Mouse (Mus musculus): ENCODE data around the gene Tmem164. TPM values are rescaled to one million over a fixed set of nuclear protein-coding genes. Genes with fewer than 3 reads are reported as not detected.
A peak's percentile ranks its signal among the peaks of the same experiment; 100 is the strongest.

Tmem164 gene
- total and polyA plus RNA-seq, 3 experiments, result 14.3 to 27.2 (median 16.3) TPM

DNA sequence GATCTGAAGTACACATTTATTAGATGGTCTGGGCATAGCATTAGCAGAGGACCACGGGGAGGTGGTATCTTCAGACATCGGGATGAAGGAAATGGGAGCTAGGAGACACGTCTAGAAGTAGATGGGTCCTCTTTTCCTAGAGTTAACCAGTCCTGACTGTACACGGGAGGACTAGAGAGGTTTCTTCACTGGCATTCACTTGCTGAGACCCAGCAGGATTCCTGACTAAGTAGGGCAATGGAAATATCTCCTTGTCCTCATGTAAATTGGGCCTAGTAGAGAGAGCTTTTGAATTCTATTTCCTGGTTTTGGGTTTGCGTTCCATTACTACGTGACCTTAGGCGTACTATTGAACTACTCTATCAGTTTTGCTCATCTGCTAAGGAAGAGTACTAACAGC lies 13.1 kb downstream of the Tmem164 start:
- intact Hi-C loops (cut with DNase I), result no loop called here
- Histone ChIP-seq H3K27me3 (ENCODE audit: control insufficient read depth, insufficient read depth, low read length) (no peaks in the 10 kb centered on the region), H3K27ac (no peak overlapping the region), H3K36me3 (ENCODE audit: control insufficient read depth, insufficient read depth, low read length) (no peaks in the 10 kb centered on the region), H3K4me1 (ENCODE audit: control insufficient read depth, insufficient read depth, low read length) (no peaks in the 10 kb centered on the region), H3K4me3 (no peak overlapping the region), H3K9ac (ENCODE audit: low read depth, low read length) (no peak overlapping the region), H3K79me2 (replicated peaks; ENCODE audit: control insufficient read depth, insufficient read depth, low read length) (no peaks in the 10 kb centered on the region)
- DNase-seq, result no peak
- no peak for TF ChIP-seq EP300 (IDR thresholded peaks at IDR 0.05; ENCODE audit: insufficient read depth, low read depth, low read length)
- TF ChIP-seq CTCF (IDR thresholded peaks at IDR 0.05), result no peak
- no peak for TF ChIP-seq POLR2A (IDR thresholded peaks at IDR 0.05; ENCODE audit: insufficient read depth, low read depth, low read length)
- WGBS, result 85% methylated on average over 7 of the region's 7 CpGs

DNA sequence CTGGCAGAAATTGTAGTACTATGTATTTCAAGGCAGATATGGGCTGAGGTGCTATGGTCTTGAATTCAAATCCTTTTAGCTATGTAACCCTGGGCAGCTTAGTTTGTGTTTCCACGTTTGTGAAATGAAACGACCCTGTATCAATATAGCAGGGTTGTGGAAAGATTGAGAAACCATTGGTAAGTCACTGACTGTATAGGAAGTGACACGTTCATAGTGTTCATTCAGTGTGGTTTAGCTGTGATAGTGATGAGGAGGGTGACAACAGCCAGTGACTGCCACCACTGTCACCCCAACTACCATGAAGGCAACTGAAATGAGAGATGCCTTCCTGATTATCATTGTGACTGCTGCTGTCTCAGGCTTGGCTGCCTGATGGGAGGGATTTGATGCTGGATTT lies 13.7 kb downstream of the Tmem164 start:
- H3K4me1 ChIP-seq (ENCODE audit: control insufficient read depth, insufficient read depth, low read length), result no peaks in the 10 kb centered on the region
- no peaks in the 10 kb centered on the region for H3K27me3 ChIP-seq (ENCODE audit: control insufficient read depth, insufficient read depth, low read length)
- DNase-seq, result no peak
- no peaks in the 10 kb centered on the region for H3K36me3 ChIP-seq (ENCODE audit: control insufficient read depth, insufficient read depth, low read length)
- no peak overlapping the region for H3K4me3 ChIP-seq
- no peak for TF ChIP-seq EP300 (IDR thresholded peaks at IDR 0.05; ENCODE audit: insufficient read depth, low read depth, low read length)
- no peak for TF ChIP-seq POLR2A (IDR thresholded peaks at IDR 0.05; ENCODE audit: insufficient read depth, low read depth, low read length)
- TF ChIP-seq CTCF (IDR thresholded peaks at IDR 0.05), result no peak
- intact Hi-C loops (cut with DNase I), result no loop called here
- H3K79me2 ChIP-seq (replicated peaks; ENCODE audit: control insufficient read depth, insufficient read depth, low read length), result no peaks in the 10 kb centered on the region
- no peak overlapping the region for H3K27ac ChIP-seq
- 60% methylated on average over 3 of the region's 3 CpGs for WGBS
- H3K9ac ChIP-seq (ENCODE audit: low read depth, low read length), result no peak overlapping the region

DNA sequence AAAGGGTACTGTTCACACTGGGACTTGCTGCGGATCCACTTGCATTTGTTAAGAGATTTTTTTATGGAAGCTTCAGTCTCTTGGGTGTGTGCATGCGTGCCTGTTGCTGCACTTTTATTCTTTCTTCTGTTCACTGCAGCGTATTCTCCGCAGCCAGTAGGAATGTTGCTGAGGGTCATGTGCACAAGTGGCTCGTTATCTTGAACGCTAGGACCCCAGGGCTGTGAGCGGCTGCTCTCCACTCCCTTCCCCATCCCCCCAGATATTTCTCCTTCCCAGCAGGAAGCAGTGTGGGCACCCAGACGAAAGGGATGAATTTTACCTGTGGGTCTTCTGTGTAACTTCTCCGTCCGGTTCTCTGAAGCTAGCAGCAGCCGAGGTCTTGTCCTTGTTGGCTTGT lies 15.6 kb downstream of the Tmem164 start:
- H3K27ac ChIP-seq, result no peak overlapping the region
- no peaks in the 10 kb centered on the region; the same call in 1 of the 2 replicates for H3K36me3 ChIP-seq (ENCODE audit: control insufficient read depth, insufficient read depth, low read length)
- no peak for DNase-seq
- intact Hi-C loops (cut with DNase I), result no loop called here
- H3K4me1 ChIP-seq (ENCODE audit: control insufficient read depth, insufficient read depth, low read length), result no peaks in the 10 kb centered on the region; the same call in 1 of the 2 replicates
- no peak for TF ChIP-seq POLR2A (IDR thresholded peaks at IDR 0.05; ENCODE audit: insufficient read depth, low read depth, low read length)
- TF ChIP-seq EP300 (IDR thresholded peaks at IDR 0.05; ENCODE audit: insufficient read depth, low read depth, low read length), result no peak
- no peak for TF ChIP-seq CTCF (IDR thresholded peaks at IDR 0.05)
- no peaks in the 10 kb centered on the region for H3K79me2 ChIP-seq (replicated peaks; ENCODE audit: control insufficient read depth, insufficient read depth, low read length)
- H3K27me3 ChIP-seq (ENCODE audit: control insufficient read depth, insufficient read depth, low read length), result no peaks in the 10 kb centered on the region
- H3K9ac ChIP-seq (ENCODE audit: low read depth, low read length), result no peak overlapping the region
- 83% methylated on average over 11 of the region's 11 CpGs for WGBS
- no peak overlapping the region for H3K4me3 ChIP-seq

DNA sequence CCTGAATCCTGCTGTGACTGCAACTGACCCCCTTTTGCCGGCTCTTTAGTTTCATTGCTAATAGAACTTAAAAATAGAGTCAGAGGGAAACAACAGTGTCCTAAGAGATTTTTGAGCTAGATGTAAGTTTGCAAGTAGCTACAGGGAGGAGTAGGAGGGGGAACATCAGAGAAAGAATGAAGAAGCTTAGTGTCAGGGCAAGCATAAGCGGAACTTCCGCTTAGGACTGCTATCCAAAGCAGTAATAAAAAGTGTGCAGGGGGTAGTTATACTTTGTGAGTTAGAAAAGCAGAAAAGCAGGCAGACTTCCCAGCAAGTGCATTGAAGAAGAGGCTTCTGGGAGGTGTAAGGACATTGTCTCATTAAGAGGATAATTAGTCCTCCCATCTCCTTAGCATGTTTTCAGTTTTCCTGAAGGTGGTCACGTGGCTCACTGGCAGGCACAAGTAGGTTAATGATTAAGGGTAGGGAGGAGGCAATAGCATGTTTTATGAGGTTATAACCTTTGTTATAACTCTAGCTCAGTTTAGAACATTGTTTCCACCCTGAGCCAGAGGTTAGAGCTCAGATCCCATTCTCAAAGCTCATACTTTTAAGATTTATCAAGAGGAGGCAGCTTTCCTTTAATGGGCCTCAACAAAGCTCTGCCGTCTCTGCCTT lies 16.5 kb downstream of the Tmem164 start:
- H3K27ac ChIP-seq, result no peak overlapping the region
- peaks cover 2% of the 10 kb centered on the region for H3K4me1 ChIP-seq (ENCODE audit: control insufficient read depth, insufficient read depth, low read length)
- intact Hi-C loops (cut with DNase I), result no loop called here
- H3K4me3 ChIP-seq, result no peak overlapping the region
- H3K27me3 ChIP-seq (ENCODE audit: control insufficient read depth, insufficient read depth, low read length), result no peaks in the 10 kb centered on the region
- 72% methylated on average over 5 of the region's 5 CpGs for WGBS
- DNase-seq, result no peak
- no peak for TF ChIP-seq CTCF (IDR thresholded peaks at IDR 0.05)
- TF ChIP-seq POLR2A (IDR thresholded peaks at IDR 0.05; ENCODE audit: insufficient read depth, low read depth, low read length), result no peak
- TF ChIP-seq EP300 (IDR thresholded peaks at IDR 0.05; ENCODE audit: insufficient read depth, low read depth, low read length), result no peak
- H3K79me2 ChIP-seq (replicated peaks; ENCODE audit: control insufficient read depth, insufficient read depth, low read length), result no peaks in the 10 kb centered on the region
- H3K9ac ChIP-seq (ENCODE audit: low read depth, low read length), result no peak overlapping the region
- peaks cover 2% of the 10 kb centered on the region for H3K36me3 ChIP-seq (ENCODE audit: control insufficient read depth, insufficient read depth, low read length)

DNA sequence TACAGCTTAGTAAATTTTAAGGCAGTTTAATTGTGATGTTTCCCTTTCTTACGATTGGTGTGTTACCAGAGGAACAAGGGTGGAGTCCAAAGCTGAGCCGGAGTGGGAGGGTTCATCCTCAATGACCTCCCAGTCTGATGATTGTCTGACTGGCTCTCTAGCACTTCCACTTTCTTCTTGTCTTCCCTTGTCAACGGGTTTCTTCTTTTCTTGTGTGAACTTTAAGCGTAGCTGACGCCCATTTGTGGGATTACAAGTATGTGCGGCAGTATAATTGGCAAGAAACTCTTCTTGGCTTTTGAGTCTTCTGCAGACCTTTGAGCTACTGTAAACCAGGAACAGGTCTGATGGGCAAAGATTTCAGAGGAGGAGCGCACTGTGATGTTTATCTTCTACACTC lies 17.0 kb downstream of the Tmem164 start:
- TF ChIP-seq POLR2A (IDR thresholded peaks at IDR 0.05; ENCODE audit: insufficient read depth, low read depth, low read length) (no peak), CTCF (IDR thresholded peaks at IDR 0.05) (no peak), EP300 (IDR thresholded peaks at IDR 0.05; ENCODE audit: insufficient read depth, low read depth, low read length) (no peak)
- no peak overlapping the region for H3K9ac ChIP-seq (ENCODE audit: low read depth, low read length)
- no peaks in the 10 kb centered on the region for H3K79me2 ChIP-seq (replicated peaks; ENCODE audit: control insufficient read depth, insufficient read depth, low read length)
- H3K4me3 ChIP-seq, result no peak overlapping the region
- peaks cover 2% of the 10 kb centered on the region for H3K36me3 ChIP-seq (ENCODE audit: control insufficient read depth, insufficient read depth, low read length)
- H3K27me3 ChIP-seq (ENCODE audit: control insufficient read depth, insufficient read depth, low read length), result no peaks in the 10 kb centered on the region
- peak in 1 of 2 experiments; percentile 4 for DNase-seq
- intact Hi-C loops (cut with DNase I), result no loop called here
- 65% methylated on average over 7 of the region's 7 CpGs for WGBS
- peaks cover 2% of the 10 kb centered on the region for H3K4me1 ChIP-seq (ENCODE audit: control insufficient read depth, insufficient read depth, low read length)
- no peak overlapping the region for H3K27ac ChIP-seq

DNA sequence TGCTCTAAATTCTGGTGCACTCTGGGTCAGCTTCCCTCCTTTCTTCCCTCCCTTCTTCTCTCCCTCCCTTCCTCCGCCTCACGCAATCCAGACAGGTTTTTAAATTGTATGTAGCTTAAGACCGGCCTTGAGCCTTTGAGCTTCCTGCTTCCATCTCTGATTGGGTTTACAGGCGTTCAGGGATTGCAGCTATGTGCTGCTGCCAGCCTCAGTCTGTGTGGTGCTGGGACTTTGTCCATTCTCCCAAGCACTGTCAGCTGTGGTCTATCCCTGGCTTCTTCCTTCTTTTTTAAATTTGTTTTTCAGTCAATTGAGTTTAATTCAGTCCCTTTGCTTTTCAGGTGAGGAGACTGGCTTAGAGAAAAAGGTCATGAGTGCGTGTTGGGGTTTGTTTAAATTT lies 20.9 kb downstream of the Tmem164 start:
- TF ChIP-seq POLR2A (IDR thresholded peaks at IDR 0.05; ENCODE audit: insufficient read depth, low read depth, low read length), result no peak
- TF ChIP-seq CTCF (IDR thresholded peaks at IDR 0.05), result no peak
- no peak for TF ChIP-seq EP300 (IDR thresholded peaks at IDR 0.05; ENCODE audit: insufficient read depth, low read depth, low read length)
- no peaks in the 10 kb centered on the region for H3K79me2 ChIP-seq (replicated peaks; ENCODE audit: control insufficient read depth, insufficient read depth, low read length)
- H3K9ac ChIP-seq (ENCODE audit: low read depth, low read length), result no peak overlapping the region
- WGBS, result 68% methylated on average over 5 of the region's 5 CpGs
- intact Hi-C loops (cut with DNase I), result no loop called here
- DNase-seq, result no peak
- H3K4me1 ChIP-seq (ENCODE audit: control insufficient read depth, insufficient read depth, low read length), result peaks cover 2% of the 10 kb centered on the region
- H3K27ac ChIP-seq, result no peak overlapping the region
- H3K27me3 ChIP-seq (ENCODE audit: control insufficient read depth, insufficient read depth, low read length), result no peaks in the 10 kb centered on the region
- peaks cover 2% of the 10 kb centered on the region for H3K36me3 ChIP-seq (ENCODE audit: control insufficient read depth, insufficient read depth, low read length)
- H3K4me3 ChIP-seq, result no peak overlapping the region
